Mouse (Mus musculus): ENCODE measurements at regions not wholly inside any gene's neighbourhood (a gene's known extent, or its start where the extent isn't known, plus 50 kb on each side); places are given as distances from the start of the nearest gene placed in this dataset.
A peak's percentile ranks its signal among the peaks of the same experiment; 100 is the strongest.

DNA sequence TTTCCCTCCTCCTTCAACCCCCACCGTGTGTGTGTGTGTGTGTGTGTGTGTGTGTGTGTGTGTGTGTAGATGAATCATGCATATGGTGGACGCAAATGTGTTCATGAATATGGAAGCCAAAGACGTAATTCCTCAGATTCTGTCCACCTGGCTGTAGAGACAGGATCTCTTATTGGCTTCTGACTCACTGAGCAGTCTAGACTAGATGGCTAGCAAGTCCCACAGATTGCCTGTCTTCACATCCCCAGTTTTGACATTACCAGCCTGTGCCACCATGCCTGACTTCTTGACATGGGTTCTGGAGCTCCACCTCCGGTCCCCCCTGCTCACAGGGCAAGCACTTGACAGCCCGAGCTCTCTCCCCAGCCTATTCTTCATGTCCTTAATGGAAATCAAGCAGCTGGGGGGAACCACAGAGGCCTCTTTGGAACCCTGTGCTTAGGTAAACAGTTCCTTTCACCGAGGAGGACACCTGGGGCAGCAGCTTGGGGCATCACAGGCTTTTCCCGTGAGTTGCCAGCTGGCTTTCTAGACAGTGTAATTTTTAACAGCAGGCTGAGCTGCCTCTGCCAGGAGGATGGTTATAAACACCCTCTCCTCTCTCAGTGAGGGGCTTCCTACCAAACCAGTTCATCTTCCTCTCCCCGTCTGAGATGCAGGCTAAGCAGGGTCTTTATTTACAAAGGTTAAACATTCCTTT is 345.9 kb upstream of the Castor2 start:
- Histone ChIP-seq H3K36me3 (ENCODE audit: control insufficient read depth, insufficient read depth) (no peaks in the 10 kb centered on the region), H3K4me2 (ENCODE audit: low read length) (no peak overlapping the region), H3K27me3 (replicated peaks; ENCODE audit: control insufficient read depth, insufficient read depth, low read length) (no peaks in the 10 kb centered on the region), H3K4me1 (replicated peaks; ENCODE audit: control insufficient read depth, insufficient read depth, low read length) (peaks cover 21% of the 10 kb centered on the region), H3K4me3 (replicated peaks; ENCODE audit: low read length) (no peak overlapping the region), H3K9me3 (ENCODE audit: control insufficient read depth, low read length) (no peaks in the 10 kb centered on the region), H3K9ac (replicated peaks; ENCODE audit: low read depth, low read length) (no peak overlapping the region), H3K27ac (ENCODE audit: low read length) (peak overlapping the region; percentile 67)
- ATAC-seq: peak; percentile 58; the same call in 1 of the 2 replicates
- WGBS: 24% methylated on average over 8 of the region's 8 CpGs

GRCm38 (mm10) chr5:133746960-133747359 is 352.6 kb upstream of the Castor2 start:
- ATAC-seq: no peak
- H3K36me3 ChIP-seq (ENCODE audit: control insufficient read depth, insufficient read depth): no peaks in the 10 kb centered on the region
- no peak overlapping the region for H3K4me2 ChIP-seq (ENCODE audit: low read length)
- H3K4me1 ChIP-seq (replicated peaks; ENCODE audit: control insufficient read depth, insufficient read depth, low read length): peaks cover 24% of the 10 kb centered on the region
- H3K9me3 ChIP-seq (ENCODE audit: control insufficient read depth, low read length): no peaks in the 10 kb centered on the region
- WGBS: 48% methylated on average over 1 of the region's 1 CpGs
- no peaks in the 10 kb centered on the region for H3K27me3 ChIP-seq (replicated peaks; ENCODE audit: control insufficient read depth, insufficient read depth, low read length)
- H3K27ac ChIP-seq (ENCODE audit: low read length): no peak overlapping the region
- H3K4me3 ChIP-seq (replicated peaks; ENCODE audit: low read length): no peak overlapping the region
- no peak overlapping the region for H3K9ac ChIP-seq (replicated peaks; ENCODE audit: low read depth, low read length)

DNA sequence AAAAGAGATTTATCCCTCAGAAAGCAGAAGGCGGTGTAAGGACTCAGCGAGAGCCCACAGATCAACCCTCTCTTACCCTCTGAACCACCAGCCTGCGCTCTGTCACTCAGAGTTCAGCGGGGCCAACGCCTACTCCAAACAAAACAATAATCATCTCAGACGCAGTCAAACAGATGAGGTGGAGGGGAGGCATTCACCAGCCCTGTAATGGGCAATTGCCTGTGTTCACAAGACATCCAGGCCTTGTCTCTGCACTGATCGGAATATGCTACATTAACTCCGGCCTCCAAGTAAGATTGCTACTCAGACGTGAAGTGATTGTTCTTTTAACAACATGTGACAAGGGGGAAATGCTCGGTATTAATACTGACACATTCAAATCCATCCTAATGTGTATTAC is 353.1 kb upstream of the Castor2 start:
- Histone ChIP-seq H3K27ac (ENCODE audit: low read length) (no peak overlapping the region), H3K4me1 (replicated peaks; ENCODE audit: control insufficient read depth, insufficient read depth, low read length) (peaks cover 24% of the 10 kb centered on the region), H3K4me2 (ENCODE audit: low read length) (no peak overlapping the region), H3K36me3 (ENCODE audit: control insufficient read depth, insufficient read depth) (no peaks in the 10 kb centered on the region), H3K9me3 (ENCODE audit: control insufficient read depth, low read length) (no peaks in the 10 kb centered on the region), H3K4me3 (replicated peaks; ENCODE audit: low read length) (no peak overlapping the region), H3K9ac (replicated peaks; ENCODE audit: low read depth, low read length) (no peak overlapping the region), H3K27me3 (replicated peaks; ENCODE audit: control insufficient read depth, insufficient read depth, low read length) (no peaks in the 10 kb centered on the region)
- ATAC-seq: peak; percentile 72
- WGBS: 35% methylated on average over 10 of the region's 10 CpGs

- no peak for ATAC-seq
- Histone ChIP-seq H3K27me3 (replicated peaks; ENCODE audit: control insufficient read depth, insufficient read depth, low read length) (no peaks in the 10 kb centered on the region), H3K4me2 (ENCODE audit: low read length) (no peak overlapping the region), H3K36me3 (ENCODE audit: control insufficient read depth, insufficient read depth) (no peaks in the 10 kb centered on the region), H3K4me1 (replicated peaks; ENCODE audit: control insufficient read depth, insufficient read depth, low read length) (peaks cover 22% of the 10 kb centered on the region), H3K9me3 (ENCODE audit: control insufficient read depth, low read length) (no peaks in the 10 kb centered on the region), H3K27ac (ENCODE audit: low read length) (no peak overlapping the region), H3K9ac (replicated peaks; ENCODE audit: low read depth, low read length) (no peak overlapping the region), H3K4me3 (replicated peaks; ENCODE audit: low read length) (no peak overlapping the region)
- WGBS: 91% methylated on average over 3 of the region's 3 CpGs
These were observed 355.4 kb upstream of the Castor2 start for GRCm38 (mm10) chr5:133744136-133744535.

GRCm38 (mm10) chr5:133743606-133744005 is 355.9 kb upstream of the Castor2 start:
- Histone ChIP-seq H3K9ac (replicated peaks; ENCODE audit: low read depth, low read length) (no peak overlapping the region), H3K36me3 (ENCODE audit: control insufficient read depth, insufficient read depth) (no peaks in the 10 kb centered on the region), H3K9me3 (ENCODE audit: control insufficient read depth, low read length) (no peaks in the 10 kb centered on the region), H3K4me3 (replicated peaks; ENCODE audit: low read length) (no peak overlapping the region), H3K27me3 (replicated peaks; ENCODE audit: control insufficient read depth, insufficient read depth, low read length) (no peaks in the 10 kb centered on the region), H3K4me1 (replicated peaks; ENCODE audit: control insufficient read depth, insufficient read depth, low read length) (peaks cover 17% of the 10 kb centered on the region), H3K4me2 (ENCODE audit: low read length) (no peak overlapping the region), H3K27ac (ENCODE audit: low read length) (no peak overlapping the region)
- no peak for ATAC-seq
- 90% methylated on average over 2 of the region's 2 CpGs for WGBS

- Histone ChIP-seq H3K4me1 (replicated peaks; ENCODE audit: control insufficient read depth, insufficient read depth, low read length) (no peaks in the 10 kb centered on the region), H3K9me3 (ENCODE audit: control insufficient read depth, low read length) (peaks cover 2% of the 10 kb centered on the region), H3K27ac (ENCODE audit: low read length) (no peak overlapping the region), H3K4me3 (replicated peaks; ENCODE audit: low read length) (no peak overlapping the region), H3K4me2 (ENCODE audit: low read length) (no peak overlapping the region), H3K27me3 (replicated peaks; ENCODE audit: control insufficient read depth, insufficient read depth, low read length) (no peaks in the 10 kb centered on the region), H3K36me3 (ENCODE audit: control insufficient read depth, insufficient read depth) (no peaks in the 10 kb centered on the region), H3K9ac (replicated peaks; ENCODE audit: low read depth, low read length) (no peak overlapping the region)
- 86% methylated on average over 4 of the region's 4 CpGs for WGBS
- no peak for ATAC-seq
These were observed 367.6 kb upstream of the Castor2 start for GRCm38 (mm10) chr5:133731871-133732270.

DNA sequence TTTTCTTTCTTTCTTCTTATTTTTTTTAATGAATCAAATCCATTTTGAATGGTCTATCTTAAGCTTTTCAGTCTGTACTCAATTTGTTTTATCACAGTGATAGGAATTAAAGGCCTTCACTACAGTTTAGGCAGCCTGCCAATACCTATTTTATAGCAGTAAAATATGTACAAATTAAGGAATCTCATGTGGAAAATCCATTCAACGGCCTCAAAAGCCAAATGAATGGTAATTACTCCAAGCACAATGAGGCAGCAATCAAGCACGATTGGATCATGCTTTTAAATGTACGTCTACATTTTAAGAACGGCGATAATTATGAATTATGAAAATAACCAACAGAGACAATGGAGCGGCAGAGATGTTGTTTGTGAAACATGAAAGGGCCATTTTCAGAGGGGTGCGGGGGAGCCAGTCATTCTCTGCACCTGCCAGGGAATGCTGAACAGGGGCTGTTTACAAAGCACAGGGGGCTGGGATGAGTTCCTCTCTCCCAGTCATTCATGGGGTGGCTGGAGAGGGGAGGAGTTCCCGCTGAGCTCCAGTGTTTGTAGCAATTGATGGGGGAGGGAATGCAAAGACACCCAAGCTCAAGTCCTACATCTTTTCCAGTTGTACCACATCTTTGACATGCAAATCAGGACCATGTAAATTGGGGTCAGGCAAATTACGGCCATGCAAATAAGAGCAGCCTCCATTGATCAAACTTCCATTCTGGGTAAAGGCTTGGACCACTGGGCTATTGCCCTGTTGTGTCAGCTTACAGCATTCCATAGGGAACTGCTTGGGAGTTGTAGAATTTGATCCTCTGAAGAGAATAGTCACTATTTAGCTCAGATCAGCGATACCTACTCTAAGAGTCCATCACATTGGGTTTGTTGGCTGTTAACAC is 381.1 kb upstream of the Castor2 start:
- H3K36me3 ChIP-seq (ENCODE audit: control insufficient read depth, insufficient read depth): no peaks in the 10 kb centered on the region
- peak overlapping the region; percentile 65 for H3K27ac ChIP-seq (ENCODE audit: low read length)
- 8% methylated on average over 10 of the region's 10 CpGs for WGBS
- peak overlapping the region; percentile 27; the same call in 1 of the 2 replicates for H3K4me2 ChIP-seq (ENCODE audit: low read length)
- peak; percentile 98 for ATAC-seq
- H3K9ac ChIP-seq (replicated peaks; ENCODE audit: low read depth, low read length): no peak overlapping the region
- H3K4me3 ChIP-seq (replicated peaks; ENCODE audit: low read length): no peak overlapping the region
- peaks cover 17% of the 10 kb centered on the region for H3K4me1 ChIP-seq (replicated peaks; ENCODE audit: control insufficient read depth, insufficient read depth, low read length)
- no peaks in the 10 kb centered on the region for H3K27me3 ChIP-seq (replicated peaks; ENCODE audit: control insufficient read depth, insufficient read depth, low read length)
- no peaks in the 10 kb centered on the region for H3K9me3 ChIP-seq (ENCODE audit: control insufficient read depth, low read length)

DNA sequence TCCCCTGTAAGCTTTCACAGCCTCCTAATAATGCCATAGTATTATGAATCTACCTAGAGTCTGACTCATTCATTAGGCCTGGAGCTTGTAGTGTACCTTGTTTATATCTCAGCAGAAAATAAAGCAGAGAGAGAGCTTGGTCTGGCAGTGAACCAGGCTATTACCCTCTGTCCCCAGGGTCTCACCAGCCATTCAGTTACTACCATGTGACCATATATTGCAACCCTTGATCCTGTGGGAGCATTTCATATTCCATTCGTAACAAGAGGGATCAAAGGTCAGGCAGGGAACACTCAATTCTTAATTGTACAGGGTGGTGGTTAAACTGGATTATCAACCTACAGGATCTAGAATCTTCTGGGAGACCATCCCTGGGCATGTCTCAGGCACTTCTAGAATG is 383.7 kb upstream of the Castor2 start:
- no peak overlapping the region for H3K9ac ChIP-seq (replicated peaks; ENCODE audit: low read depth, low read length)
- no peaks in the 10 kb centered on the region for H3K27me3 ChIP-seq (replicated peaks; ENCODE audit: control insufficient read depth, insufficient read depth, low read length)
- no peak for ATAC-seq
- H3K4me2 ChIP-seq (ENCODE audit: low read length): no peak overlapping the region
- WGBS: 97% methylated on average over 1 of the region's 1 CpGs
- peaks cover 17% of the 10 kb centered on the region for H3K4me1 ChIP-seq (replicated peaks; ENCODE audit: control insufficient read depth, insufficient read depth, low read length)
- no peaks in the 10 kb centered on the region for H3K36me3 ChIP-seq (ENCODE audit: control insufficient read depth, insufficient read depth)
- H3K27ac ChIP-seq (ENCODE audit: low read length): no peak overlapping the region
- H3K4me3 ChIP-seq (replicated peaks; ENCODE audit: low read length): no peak overlapping the region
- H3K9me3 ChIP-seq (ENCODE audit: control insufficient read depth, low read length): no peaks in the 10 kb centered on the region

- 66% methylated on average over 3 of the region's 3 CpGs for WGBS
- no peaks in the 10 kb centered on the region for H3K27me3 ChIP-seq (replicated peaks; ENCODE audit: control insufficient read depth, insufficient read depth, low read length)
- H3K4me3 ChIP-seq (replicated peaks; ENCODE audit: low read length): no peak overlapping the region
- H3K9ac ChIP-seq (replicated peaks; ENCODE audit: low read depth, low read length): no peak overlapping the region
- no peak overlapping the region for H3K4me2 ChIP-seq (ENCODE audit: low read length)
- ATAC-seq: no peak
- no peaks in the 10 kb centered on the region for H3K9me3 ChIP-seq (ENCODE audit: control insufficient read depth, low read length)
- no peak overlapping the region for H3K27ac ChIP-seq (ENCODE audit: low read length)
- 0 out of 2 replicates have a peak, but pooled peaks cover 7% of the 10 kb centered on the region for H3K4me1 ChIP-seq (replicated peaks; ENCODE audit: control insufficient read depth, insufficient read depth, low read length)
- no peaks in the 10 kb centered on the region for H3K36me3 ChIP-seq (ENCODE audit: control insufficient read depth, insufficient read depth)
These were observed 386.9 kb upstream of the Castor2 start for GRCm38 (mm10) chr5:133712652-133713051.
